Mouse (Mus musculus) megakaryocyte, embryonic 14.5 days (primary cell): ENCODE measurements around the gene Tmem242.

Experiments
- FLI1 ChIP-seq: IDR thresholded peaks from 2 replicates; pipeline ENCODE4 v1.6.1; 2012; ENCODE audit warnings: low read length, inconsistent platforms, mixed read lengths
- GATA1 ChIP-seq: IDR thresholded peaks from 3 replicates; pipeline ENCODE4 v1.6.1; 2012; ENCODE audit warnings: mixed read lengths, low read length, inconsistent platforms, borderline replicate concordance

- TF ChIP-seq GATA1 (no peak), FLI1 (no peak)
Measured at GRCm38 (mm10) chr17:5390682-5391081, 49.4 kb downstream of the Tmem242 start.
